Mouse (Mus musculus): ENCODE measurements around the gene Alpl.

The Alpl gene

DNA sequence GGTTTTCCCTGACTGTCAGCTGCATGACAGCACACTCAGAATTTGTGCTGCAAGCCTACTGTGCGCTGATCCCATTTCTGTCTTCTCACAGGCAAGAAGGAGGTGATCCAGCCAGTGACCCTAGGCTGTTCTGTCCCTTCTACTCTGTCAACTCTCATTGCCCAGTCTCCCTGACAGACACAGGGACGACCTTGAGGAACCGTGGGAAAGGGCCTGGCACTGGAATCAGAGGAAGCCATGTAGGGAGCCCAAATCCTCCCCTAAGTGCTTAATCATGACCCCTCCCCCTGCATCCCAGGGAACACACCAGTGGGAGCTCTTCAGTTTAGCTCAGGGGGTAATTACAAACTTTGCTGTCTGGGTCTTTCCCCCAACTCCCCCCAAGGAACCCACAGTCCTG is 58.4 kb downstream of the Alpl start:
- DNase-seq (ENCODE audit: low spot score), result no peak

DNA sequence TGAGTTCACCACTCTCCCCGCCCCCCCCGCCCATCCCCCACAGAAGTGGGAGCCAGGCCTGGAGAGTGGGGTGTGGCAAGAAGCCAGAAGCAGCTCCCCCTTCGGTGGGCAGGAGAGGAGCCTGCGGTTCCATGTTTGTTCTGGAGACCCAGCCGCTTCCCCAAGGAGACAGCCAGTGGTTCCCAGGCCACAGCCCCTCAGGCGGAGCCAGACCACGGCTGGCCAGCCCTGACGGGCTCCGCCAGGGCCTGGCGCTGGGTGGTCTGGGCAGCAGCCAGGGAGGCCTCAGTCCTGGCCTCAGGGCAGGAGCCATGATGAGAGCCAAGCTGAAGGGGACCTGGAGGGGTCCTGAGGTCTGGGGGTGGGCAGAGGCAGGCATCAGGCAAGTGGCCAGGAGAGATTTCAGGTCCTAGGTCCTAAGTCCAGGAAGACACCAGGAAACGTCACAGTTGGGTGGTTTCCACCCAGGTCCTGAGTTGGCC is 59.9 kb downstream of the Alpl start:
- DNase-seq (ENCODE audit: low spot score), result no peak

DNA sequence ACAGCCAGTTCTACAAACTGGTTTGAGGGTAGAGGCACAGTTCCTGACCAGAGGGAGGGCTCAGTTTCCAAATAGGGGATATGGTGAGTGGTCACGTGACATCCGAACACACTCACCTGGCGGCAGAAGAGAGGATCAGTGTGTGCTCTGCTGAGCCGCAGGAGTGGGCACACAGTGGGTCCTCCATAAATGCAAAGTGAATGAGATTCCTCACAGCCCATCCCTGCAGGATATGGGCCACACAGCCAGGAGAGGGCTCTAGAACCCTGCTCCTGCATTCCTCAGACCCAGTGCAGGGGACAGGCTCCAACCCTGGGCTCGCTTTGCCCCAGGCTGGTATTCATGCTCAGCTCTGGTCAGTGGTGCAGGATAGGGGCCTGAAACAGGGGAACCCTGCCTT is 62.7 kb downstream of the Alpl start:
- no peak for DNase-seq (ENCODE audit: low spot score)

DNA sequence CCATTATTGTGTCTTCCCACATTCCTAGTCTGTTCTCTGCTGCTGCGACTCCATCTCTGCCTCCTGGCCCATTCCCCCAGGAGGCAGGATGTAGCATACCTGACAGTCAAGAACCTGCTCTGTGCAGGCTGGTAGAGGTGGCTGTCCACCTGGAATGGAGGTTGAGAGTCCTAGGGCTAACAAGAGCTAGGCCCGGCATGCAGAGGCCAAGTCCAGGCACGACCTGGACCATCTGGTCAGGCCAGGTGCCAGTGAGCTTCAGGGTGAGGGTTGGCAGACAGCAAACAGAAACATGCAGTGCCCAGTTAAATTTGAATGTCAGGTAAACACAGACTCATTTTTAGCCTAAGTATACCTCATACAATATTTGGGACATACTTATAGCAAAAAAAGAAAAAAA is 63.2 kb downstream of the Alpl start:
- DNase-seq (ENCODE audit: low spot score), result no peak

DNA sequence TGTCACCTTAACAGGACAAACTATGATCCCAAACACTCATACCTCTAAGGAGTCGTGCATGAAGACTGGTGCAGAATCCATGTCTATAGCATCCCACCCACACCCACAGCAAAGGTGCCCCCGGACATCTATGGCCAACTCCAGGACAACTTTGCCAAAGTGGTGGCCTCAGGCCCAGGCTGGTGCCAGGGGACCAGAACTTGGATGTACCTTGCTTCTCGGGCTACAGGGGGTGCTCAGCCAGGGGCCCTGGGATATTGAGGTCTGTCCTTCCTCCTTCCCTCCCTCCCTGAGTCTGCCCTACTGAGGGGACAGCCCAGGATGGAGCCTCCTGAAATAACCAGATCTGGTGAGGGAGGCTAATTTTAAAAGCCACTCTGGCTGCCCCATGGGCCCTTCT is 63.8 kb downstream of the Alpl start:
- no peak for DNase-seq (ENCODE audit: low spot score)

DNA sequence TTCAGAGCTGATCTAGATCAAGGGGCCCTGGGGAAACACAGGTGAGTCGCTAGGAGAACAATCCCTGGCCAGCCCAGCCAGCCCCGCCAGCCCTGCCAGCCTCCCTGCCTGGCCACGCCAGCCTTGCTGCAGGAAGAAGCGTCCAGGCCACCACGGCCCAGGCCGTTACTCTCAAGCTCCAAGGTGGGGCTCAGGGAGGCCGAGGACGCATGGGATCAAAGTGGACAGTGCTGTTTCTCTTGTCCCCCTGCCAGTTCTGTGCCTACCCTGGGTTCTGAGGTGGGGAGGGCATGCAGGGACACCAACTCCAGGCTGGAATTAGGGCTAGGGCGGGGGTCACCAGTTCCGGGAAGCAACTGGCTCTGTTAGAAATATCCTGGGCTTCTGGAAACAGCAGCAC is 64.3 kb downstream of the Alpl start:
- DNase-seq (ENCODE audit: low spot score), result no peak

DNA sequence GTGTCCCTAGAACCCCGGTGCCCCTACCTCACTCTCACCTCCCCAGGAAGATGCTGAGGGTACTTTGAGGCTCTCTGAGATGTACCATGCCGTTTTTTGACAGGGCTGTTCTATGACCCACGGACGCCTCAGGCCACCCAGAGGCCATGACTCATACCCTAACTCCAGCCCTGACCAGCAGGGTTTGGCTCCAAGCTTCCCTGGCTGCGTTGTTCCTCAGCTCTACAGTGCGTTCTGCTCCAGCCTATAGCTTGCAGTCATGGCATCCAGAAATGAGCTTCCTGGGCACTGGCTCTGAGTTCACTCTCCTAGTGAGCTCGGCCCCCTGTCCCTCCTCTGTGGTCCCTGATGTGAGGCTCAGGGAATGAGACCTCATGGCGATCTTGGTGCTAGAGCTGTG is 65.4 kb downstream of the Alpl start:
- no peak for DNase-seq (ENCODE audit: low spot score)

DNA sequence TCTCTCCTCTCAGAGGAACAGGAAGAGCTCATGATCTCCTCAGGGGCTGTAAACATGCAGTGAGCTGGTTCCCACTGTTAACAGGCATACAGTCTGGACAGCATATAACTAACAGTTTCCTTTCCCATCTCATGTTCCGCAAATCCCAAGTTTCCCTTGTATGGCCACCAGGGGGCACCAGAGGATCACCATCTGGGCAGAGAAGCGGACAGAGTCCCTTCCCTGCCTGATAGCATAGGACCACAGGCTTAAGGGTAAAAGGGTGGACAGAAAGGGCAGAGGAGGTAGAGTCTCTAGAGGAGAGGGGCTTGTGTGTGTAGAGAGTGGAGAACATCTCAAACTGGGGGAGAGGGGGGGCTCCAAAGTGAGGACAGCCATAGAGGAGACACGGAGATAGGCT is 66.0 kb downstream of the Alpl start:
- peak; percentile 92 for DNase-seq (ENCODE audit: low spot score)

DNA sequence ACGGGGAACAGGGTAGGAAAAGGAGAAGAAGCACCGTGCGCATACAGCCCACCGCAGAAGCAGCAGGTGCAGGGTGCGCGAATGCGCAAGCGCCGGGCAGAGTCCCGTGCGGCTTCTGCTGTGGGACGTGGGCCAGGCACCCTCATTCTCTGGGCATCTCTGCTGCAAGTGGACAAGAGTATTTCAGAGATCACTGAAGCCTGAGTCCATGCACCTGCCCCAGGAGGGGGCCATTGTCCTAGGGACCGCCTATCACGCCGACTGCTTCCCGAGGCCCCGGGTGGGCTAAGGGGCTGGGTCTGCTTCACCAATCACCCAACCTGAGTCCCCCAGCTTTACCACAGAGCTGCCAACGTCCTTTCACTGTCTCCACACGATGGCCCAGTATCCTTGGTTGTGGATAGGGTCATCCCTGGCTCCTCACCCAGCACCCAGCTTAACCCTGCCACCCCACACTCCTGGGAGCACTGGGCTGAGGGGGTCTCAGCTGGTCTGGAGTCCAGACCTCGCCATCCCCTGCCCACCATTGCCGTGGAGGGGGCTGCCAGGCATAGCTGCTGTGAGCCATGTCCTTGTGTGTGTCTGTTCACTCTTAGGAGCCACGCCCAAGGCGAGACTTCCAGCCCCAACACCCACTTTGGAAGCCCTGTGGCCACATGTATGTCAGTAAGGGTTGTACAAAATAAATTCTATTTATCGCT is 66.9 kb downstream of the Alpl start:
- no peak for DNase-seq (ENCODE audit: low spot score)

DNA sequence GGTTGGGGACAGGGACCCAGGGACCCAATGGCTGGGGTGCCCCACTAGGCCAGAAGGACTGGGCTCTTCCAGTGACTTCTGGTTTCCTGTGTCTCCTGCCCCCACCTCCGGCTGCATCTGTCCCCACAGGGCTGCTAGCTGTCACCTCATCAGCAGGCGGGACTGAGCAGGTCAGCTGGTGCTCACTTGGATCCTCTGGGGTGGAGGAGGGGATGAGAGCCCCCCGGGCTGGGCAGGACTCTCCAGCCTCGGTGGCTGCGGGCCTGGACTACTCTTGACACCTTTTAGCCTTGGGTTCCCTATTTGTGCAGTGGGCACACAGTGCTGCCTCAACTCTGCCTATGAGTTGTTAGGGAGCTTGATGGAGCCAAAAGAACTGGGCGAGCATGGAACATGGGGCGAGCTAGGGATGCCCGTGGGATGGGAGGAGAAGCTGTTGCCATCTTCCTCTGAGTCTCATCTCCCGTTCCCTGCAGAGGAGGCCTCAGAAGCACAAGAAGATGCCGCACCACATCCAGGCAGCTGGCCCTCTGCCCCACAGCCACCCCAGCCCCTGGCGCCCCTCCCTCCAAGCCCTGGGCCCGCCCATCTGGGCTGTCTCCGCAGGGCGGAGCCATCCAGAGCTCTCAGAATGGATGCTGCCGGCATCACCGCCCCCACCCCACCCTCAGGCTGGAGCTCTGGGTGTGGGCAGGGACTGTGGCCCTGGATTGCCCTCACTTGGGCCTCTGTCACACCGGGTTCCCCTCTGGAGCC is 67.6 kb downstream of the Alpl start:
- DNase-seq (ENCODE audit: low spot score), result no peak

DNA sequence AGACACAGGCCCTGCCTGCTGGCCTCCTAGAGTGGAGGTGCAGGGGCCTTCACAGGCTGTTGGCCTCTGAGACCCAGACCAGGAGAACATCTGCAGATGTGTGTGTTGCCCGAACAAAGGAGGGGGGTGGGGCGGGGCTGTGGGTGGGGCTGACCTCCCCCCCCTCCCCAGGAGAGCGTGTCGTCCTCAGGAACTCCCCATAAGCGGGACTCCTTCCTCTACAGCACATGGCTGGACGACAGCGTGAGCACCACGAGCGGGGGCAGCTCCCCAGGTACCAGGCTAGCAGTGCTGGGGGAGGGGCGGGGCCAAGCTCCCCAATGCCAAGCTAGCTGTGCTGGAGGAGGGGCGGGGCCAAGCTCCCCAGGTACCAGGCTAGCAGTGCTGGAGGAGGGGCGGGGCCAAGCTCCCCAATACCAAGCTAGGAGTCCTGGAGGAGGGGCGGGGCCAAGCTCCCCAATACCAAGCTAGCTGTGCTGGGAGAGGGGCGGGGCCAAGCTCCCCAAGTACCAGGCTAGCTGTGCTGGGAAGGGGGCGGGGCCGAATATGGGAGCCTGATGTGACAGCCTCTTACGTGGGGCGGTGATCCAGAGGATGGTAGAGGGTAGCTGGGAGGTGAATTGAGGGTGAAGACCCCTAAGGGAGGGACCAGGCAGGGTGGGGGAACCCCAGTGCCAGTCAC is 68.5 kb downstream of the Alpl start:
- no peak for DNase-seq (ENCODE audit: low spot score)

DNA sequence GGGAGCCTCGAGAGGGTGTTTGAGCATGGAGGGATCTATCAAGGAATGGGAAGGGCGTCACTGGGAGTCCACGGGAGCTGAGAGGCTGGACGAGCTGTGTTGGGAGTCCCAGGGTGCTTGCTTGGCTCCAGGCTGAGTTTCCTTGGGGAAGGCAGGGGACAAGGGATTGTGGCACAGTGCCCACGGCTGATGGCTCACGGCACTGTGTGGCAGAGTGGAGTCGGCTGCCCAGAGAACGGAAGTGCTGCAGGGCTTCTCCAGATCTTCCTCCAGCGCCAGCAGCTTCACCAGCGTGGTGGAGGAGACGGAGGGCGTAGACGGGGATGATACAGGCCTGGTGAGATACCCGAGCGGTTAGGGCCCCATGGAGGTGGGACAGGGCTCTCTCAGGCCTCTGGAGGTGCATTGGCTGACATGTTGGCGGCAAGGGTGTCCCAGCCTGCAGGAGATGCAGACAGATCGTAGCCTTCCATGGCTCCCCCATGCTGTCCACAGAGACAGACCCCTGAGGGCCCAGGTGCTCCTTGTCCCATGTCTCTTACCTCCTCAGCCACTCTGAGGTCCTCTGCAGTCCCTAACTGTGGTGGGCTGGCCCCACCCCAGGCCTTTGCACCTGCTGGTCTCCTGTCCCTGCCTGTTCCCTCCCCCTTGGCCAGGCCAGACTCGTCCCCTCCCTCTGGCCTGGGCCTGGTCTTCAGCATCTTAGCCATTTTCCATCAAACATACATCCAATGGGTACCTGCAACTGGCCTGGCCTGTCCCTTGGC is 69.3 kb downstream of the Alpl start:
- no peak for DNase-seq (ENCODE audit: low spot score)

DNA sequence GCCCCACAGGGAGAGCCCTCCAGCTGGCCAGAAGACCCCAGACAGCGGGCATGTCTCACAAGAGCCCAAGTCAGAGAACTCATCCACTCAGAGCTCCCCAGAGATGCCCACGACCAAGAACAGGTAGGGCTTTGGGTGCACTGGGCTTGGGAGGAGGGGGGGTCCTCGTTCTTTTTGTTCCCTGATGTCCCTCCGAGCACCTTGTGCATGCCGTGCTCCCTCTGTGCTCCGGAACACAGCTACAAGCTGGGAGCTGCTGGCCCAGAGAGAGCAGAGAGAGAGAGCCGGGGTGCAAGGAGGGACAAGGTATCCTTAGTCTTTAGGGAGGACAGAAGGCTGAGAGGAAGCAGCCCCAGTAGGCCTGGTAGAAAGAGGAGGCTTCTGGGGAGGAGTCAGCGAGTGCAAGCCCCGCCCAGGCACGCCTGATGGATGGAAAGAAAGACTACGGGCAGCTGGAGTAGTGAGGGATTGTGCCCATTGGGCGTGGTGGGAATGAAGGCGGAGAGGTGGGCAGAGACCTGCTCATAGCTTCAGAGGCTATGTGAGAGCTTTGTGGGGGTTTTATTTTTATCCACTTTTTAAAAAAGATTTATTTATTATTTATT is 70.5 kb downstream of the Alpl start:
- DNase-seq (ENCODE audit: low spot score), result no peak

DNA sequence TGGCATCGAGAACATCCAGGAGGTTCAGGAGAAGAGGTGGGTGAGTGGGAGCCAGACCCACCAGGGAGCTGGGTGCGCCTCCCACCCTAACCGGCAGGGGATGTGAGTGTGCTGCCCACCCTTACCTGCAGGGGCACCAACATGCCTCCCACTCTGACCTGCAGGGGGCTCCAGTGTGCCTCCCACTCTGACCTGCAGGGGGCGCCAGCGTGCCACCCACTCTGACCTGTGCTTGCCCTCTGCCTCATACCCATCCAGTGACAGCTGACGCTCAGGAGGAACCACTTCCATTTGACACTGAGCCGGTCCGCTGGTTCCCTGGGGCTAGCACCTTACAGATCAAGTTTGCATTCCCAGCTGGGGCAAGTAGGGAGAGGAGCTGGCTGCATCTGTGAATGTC is 71.4 kb downstream of the Alpl start:
- no peak for DNase-seq (ENCODE audit: low spot score)

DNA sequence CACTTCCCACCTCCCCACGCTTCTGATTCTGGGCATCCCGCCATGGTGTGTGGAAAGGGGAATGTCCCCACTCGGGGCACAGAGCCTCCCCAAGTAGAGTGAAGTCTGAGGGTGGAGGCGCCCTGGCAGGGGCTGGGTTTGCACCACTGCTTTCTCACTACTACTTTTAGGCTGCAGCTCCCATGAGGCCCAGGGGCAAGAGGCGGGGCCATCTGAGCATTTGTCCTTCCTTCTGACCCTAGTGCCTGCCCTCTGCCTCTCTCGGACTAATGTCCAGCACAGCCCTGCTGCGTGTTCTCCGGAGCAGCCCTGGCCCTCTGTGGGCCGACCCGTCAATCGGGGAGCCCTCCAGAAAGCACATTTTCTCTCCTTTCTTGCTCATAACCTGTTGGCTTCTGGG is 72.0 kb downstream of the Alpl start:
- no peak for DNase-seq (ENCODE audit: low spot score)

DNA sequence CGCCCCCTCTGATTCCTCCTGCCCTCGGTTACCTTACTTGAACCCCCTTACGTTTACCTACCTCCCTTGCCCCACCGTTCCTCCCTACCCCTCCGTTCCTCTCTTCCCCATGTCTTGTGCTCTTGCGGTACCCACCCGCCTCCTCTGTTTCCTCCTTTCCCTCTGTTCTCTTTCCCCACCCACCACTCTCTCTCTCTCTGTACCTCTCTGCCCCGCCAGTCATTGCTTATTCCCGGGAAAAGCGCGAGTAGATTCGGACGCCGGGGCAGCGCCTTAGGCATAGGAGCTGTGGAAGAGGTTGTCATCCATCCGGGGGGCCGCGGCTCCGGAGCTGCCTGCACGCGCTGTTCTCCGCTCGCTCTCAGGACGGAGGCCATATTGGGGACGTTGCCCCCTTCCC is 72.7 kb downstream of the Alpl start:
- no peak for DNase-seq (ENCODE audit: low spot score)

DNA sequence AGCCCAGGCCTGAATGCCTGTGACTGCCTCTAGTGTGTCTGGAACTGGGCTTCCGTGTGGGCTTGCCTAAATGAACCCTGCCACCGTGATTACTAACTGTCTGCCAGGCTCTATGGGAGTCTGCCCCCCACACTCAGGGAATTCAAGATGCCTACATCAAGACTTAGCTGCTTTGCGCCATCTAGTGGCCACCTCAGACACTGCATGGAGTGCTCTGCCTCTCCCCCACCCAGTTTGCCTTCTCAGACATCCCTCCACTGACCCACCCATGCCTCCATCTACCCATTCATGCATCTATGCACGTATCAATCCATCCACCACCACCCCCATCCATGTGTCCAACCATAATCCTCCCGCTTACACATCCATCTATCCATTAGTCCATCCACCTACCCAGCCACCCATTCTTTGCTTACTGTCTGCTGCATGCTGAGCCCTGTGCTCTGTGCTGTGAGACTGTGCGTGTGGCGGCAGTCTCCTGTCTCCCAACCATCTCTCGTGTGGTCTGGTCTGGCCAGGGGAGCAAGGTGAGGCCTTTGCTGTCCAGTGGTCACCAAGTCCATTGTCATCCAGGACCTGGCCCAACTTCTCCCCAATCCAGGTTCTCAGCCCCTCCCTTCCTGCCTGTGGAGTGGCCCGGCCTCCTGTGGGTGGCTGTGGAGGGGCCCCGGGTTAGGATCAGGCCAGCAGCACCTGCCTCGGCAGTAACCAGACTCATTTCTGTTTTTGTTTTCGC is 73.3 kb downstream of the Alpl start:
- DNase-seq (ENCODE audit: low spot score), result peak; percentile 65

DNA sequence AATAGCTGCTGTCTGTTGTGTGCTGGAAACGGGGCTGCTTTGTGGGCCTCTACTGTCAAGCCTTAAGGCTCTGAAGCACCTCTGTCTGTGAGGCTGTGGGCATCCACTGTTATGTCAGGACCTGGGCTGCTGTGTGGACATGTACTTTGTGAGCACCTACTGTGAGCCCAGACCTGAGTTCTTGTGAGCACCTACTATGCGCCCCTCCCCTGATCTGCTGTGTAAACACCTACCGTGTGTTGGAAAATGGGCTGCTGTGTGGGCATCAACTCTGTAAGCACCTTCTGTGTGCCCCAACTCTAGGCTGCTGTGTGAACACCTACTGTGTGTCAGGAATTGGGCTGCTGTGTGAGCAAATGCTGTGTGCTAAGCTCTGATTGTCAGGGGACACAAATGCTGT is 74.0 kb downstream of the Alpl start:
- no peak for DNase-seq (ENCODE audit: low spot score)

DNA sequence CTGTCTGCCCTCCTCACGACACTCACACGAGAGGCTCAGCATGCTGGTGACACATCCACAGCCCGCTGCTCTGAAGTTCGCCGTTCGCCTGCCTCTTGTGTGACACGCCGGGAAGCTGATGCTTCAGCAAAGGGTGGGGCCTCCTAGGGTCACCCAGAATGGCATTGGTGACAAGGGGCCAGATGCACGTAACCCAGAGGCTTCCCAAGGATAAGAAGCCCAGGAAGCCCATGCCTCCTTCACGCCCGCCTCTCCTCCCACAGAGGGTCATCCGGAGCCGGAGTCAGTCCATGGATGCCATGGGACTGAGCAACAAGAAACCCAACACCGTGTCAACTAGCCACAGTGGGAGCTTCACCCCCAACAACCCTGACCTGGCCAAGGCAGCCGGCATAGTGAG is 74.6 kb downstream of the Alpl start:
- DNase-seq (ENCODE audit: low spot score), result no peak

DNA sequence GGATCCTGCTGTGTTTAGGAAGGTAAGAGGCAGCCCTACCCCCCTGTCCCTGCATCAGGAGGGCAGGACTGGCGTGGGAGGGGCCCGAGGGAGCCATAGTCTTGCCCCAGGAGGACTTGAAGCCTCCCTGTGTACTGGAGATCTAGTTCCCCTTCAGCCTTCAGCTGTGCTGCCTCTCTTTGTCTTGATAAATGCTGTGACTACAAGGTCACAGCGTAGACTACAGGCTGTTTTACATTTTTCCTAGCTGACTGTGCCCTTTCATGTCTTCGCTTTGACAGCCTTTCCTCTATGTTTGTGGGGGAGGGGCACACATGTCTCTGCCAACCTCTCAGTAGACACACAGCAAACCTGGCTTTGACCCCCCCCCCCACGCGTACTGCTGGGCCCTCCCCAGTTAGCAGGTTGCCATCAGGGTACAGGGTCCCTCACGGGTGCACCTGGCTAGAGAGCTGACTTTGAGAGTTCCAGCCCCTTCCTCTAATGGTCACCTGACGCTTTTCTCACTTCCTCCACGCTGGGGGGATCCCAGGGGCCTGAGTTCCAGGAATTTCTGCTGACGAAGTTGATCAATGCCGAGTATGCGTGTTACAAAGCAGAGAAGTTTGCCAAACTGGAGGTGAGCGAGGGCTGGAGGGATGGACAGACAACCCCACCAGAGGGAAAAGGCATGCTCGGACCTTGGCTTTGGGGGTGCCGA is 76.7 kb downstream of the Alpl start:
- DNase-seq (ENCODE audit: low spot score), result no peak

DNA sequence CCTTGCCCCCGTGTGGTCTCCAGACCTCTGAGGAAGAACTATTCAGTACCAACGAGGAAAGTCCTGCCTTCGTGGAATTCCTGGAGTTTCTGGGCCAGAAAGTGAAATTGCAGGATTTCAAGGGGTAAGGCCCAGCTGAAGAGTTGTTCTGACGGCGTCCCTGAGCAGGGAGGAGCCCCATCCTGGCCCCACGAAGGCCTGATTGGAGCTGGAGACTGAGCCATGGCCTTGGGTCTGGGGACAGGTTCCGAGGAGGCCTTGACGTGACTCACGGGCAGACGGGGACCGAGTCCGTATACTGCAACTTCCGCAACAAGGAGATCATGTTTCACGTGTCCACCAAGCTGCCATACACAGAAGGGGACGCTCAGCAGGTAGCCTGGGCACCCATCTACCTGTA is 78.5 kb downstream of the Alpl start:
- no peak for DNase-seq (ENCODE audit: low spot score)

Measured in adipocyte (in vitro differentiated cells).